Mouse (Mus musculus): ENCODE measurements around the gene Npdc1. TPM values are rescaled to one million over a fixed set of nuclear protein-coding genes. Genes with fewer than 3 reads are reported as not detected.
A peak's percentile ranks its signal among the peaks of the same experiment; 100 is the strongest.

Npdc1 gene
- total RNA-seq, 2 experiments from 2014 or later: 429 to 433 TPM

DNA sequence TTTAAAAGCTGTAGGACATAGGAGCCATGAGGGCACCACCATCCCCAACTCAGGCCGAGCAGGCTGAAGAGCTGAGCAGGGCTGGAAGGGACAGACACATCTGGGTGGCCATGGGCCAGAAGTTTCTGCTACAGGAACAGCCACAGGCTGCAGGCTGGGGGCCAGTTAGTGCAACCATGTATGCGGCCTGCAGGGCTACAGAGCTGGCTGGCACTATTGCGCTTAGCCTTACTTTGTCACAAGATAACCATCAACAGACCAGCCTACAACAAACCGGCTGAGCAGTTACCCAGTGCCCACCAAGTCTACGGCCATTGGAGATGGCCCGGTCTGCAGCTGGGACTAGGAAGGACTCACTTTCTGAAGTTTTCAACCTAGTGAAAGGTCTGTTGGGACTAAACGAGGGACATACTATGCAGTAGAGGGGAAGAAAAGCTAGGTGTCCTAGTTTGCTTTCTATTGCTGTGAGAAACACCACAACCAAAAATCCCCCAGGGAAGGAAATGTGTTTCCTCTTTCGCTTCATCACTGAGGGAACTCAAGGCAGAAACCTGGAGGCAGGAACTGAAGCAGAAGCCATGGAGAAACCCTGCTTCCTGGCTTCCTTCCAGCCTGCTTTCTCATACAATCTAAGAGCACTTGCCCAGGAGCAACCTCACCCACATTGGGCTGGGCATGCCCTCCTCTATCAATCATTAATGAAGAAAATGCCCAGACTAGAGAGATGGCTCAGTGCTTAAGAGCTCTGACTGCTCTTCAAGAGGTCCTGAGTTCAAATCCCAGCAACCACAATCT, 51.9 kb downstream of the Npdc1 start:
- Histone ChIP-seq H3K27ac (no peak overlapping the region), H3K4me3 (no peak overlapping the region)
- TF ChIP-seq CTCF (conservative IDR thresholded peaks at IDR 0.05): no peak
- DNase-seq (ENCODE audit: low spot score in 2 of 2): no peak

DNA sequence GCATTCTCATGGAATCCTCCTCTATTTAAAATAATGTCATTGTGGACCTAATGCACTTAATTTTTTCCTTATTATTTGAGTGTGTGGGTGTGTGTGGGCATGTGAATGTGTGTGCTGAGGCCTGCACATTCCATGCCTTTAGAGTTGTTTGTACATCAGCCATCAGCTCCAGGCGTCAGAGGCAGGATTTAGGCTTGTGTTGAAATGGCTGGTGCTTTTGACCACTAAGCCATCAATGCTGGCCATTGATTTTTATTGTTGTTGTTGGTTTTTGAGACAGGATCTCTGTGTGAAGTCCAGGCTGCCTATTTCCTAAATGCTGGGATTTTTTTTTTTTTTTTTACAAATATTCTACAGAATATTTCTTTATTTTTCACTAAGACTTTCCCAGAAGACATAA, 53.8 kb downstream of the Npdc1 start:
- no peak for DNase-seq (ENCODE audit: low spot score in 2 of 2)
- TF ChIP-seq CTCF (conservative IDR thresholded peaks at IDR 0.05): no peak
- H3K4me3 ChIP-seq: no peak overlapping the region
- no peak overlapping the region for H3K27ac ChIP-seq

DNA sequence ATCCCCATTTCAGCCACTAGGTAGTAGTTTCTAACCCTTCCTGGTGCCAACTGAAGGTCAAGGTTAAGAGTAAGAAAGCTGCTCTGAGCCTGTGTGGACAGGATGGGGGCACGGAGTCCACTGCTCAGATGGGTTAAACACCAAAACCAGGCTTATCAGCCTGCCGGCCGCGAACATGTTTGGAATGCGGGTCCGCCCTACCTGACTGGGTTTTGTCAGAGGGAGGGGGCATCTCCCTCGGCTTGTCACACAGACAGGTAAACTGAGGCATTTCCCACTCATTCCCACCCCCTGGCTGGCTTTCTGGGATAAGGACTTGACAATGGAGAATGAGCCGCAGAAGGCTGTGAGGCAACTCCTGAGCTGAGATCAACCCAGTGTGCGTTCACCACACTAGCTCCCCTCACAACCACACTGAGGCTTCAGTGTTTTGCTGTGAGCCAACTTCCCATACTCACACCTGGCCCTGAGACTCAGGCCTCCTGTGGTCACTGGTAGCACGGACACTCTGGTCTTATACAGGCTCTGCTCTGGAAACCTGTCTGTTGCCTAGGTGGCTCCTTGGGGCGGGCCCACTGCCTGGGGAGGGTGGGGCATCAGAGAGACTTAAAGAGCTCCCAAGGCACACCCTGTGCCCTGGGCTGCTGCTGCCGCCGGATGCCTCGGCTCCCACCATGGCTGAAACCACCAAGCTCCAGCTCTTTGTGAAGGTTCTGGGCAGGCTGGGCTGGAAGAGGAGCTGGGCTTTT, 57.2 kb downstream of the Npdc1 start, which contains the start of gene Clic3:
TSS of gene Clic3 (plus strand) at position 634 of the 749 bp plus-strand sequence.
- Histone ChIP-seq H3K27ac (no peak within 1 kb of the TSS), H3K4me3 (no peak within 1 kb of the TSS)
- no peak for DNase-seq (ENCODE audit: low spot score in 2 of 2)
- no peak for TF ChIP-seq CTCF (conservative IDR thresholded peaks at IDR 0.05)

DNA sequence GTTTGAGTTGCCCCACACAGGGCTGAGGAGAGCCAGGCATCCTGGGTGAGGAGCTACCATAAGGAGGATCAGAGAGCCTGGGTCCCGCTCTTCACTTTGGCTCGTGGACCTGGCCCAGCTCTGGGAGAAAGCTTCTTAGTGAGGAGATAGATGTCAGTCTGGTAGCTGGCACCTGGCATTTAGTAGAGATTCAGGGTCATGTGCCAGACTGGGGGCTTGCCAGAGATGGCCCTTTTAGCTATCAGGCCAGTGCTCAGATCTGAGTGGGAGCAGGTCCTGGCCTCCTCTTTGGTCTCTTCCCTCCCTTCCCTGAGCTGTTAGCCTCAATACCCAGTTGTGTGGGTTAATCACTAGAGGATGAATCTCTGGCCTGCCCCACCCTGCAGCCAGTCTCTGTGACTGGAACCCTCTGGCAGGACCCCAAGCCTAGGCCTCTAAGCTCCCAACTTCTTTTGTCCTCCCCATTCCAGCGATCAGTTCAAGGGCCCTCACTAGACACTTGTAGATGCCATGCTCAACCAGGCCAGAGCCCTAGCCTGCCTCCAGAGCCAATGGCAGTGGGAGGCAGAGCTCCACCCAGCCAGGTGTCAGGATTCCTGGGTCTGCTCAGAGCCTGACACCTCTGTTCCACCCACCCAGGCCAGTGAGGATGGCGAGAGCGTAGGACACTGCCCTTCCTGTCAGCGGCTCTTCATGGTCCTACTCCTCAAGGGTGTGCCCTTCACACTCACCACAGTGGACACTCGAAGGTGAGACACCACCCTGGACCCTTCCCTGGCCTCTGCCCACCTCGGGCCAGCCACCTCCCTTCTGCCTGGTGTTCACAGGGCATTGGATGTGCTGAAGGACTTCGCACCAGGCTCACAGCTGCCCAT, 58.1 kb downstream of the Npdc1 start:
- DNase-seq (ENCODE audit: low spot score in 2 of 2): no peak
- H3K27ac ChIP-seq: no peak overlapping the region
- no peak overlapping the region for H3K4me3 ChIP-seq
- TF ChIP-seq CTCF (conservative IDR thresholded peaks at IDR 0.05): no peak

DNA sequence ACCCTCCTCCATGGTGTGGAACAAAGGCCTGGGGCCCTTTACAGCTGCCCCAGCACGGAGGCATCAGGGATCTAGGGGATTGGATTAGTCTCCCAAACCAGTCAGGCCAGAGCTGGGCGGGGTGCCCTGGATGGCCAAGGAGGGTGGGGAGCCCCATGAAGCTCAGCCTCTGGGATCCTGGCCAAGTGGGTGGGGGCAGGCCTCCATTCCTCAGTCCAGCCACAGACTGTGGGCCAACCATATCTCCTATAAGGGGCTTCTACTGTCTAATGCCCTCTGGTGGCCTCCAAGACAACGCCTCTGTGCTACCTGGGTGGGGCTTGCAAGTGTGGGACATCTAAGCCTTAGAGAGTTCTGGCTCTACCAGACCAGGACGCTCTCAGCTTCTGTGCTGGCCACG, 59.8 kb downstream of the Npdc1 start:
- no peak overlapping the region for H3K4me3 ChIP-seq

More for the DNA sequence above, 59.8 kb downstream of the Npdc1 start:
- peak in 1 of 2 experiments; percentile 25 for DNase-seq (ENCODE audit: low spot score in 2 of 2)
- no peak for TF ChIP-seq CTCF (conservative IDR thresholded peaks at IDR 0.05)
- no peak overlapping the region; the same call in 1 of the 2 replicates for H3K27ac ChIP-seq

Small RNA genes lying within 50 kb of the gene (microRNA-seq; reads per million reads assigned to microRNA genes)
- 4.4 to 5.4 reads per million in 2 experiments for gene Mir3087

Other genes starting within 250 kb of the Npdc1 start
- gene Nrarp, start 218.6 kb upstream of the Npdc1 start, total RNA-seq (2021): 10 to 100 TPM; 21.3 to 21.9 TPM
- gene Tor4a, start 202.5 kb upstream of the Npdc1 start, total RNA-seq (2021): 1 to 10 TPM; 2.2 to 3.0 TPM
- gene Nelfb, start 187.9 kb upstream of the Npdc1 start, total RNA-seq (2021): 10 to 100 TPM; 57.0 to 58.5 TPM
- gene Stpg3, start 184.7 kb upstream of the Npdc1 start, total RNA-seq (2021): under 1 TPM in 1 of 2 experiments, not detected in 1; 0.33 TPM
- gene Fam166a, start 180.6 kb upstream of the Npdc1 start, total RNA-seq (2021): not detected
- gene Tubb4b, start 174.6 kb upstream of the Npdc1 start, total RNA-seq (2021): 100 to 1,000 TPM; 305 to 309 TPM
- not detected for gene Slc34a3, start 165.0 kb upstream of the Npdc1 start, total RNA-seq (2021)
- gene Rnf224, start 162.6 kb upstream of the Npdc1 start, total RNA-seq (2021): not detected
- 100 to 1,000 TPM; 228 to 232 TPM for gene Rnf208, start 157.1 kb upstream of the Npdc1 start, total RNA-seq (2021)
- not detected for gene Cysrt1, start 156.9 kb upstream of the Npdc1 start, total RNA-seq (2021)
- 1 to 10 TPM; 2.2 to 2.4 TPM for gene AL732309.1, start 152.5 kb upstream of the Npdc1 start, total RNA-seq (2021)
- 10 to 100 TPM; 35.1 to 35.8 TPM for gene Tmem203, start 143.9 kb upstream of the Npdc1 start, total RNA-seq (2021)
- gene Tprn, start 136.7 kb upstream of the Npdc1 start, total RNA-seq (2021): 10 to 100 TPM; 21.5 to 23.8 TPM
- 10 to 100 TPM; 64.5 to 69.3 TPM for gene Ssna1, start 126.9 kb upstream of the Npdc1 start, total RNA-seq (2021)
- gene Anapc2, start 126.9 kb upstream of the Npdc1 start, total RNA-seq (2021): 10 to 100 TPM; 84.6 to 84.7 TPM
- not detected for gene Tmem210, start 111.2 kb upstream of the Npdc1 start, total RNA-seq (2021)
- gene Lrrc26, start 109.4 kb upstream of the Npdc1 start, total RNA-seq (2021): not detected
- gene Grin1, start 80.2 kb upstream of the Npdc1 start, total RNA-seq (2021): 100 to 1,000 TPM; 443 to 449 TPM
- 10 to 100 TPM; 56.4 to 58.0 TPM for gene Man1b1, start 67.0 kb upstream of the Npdc1 start, total RNA-seq (2021)
- 10 to 100 TPM; 32.1 to 36.2 TPM for gene Dpp7, start 43.0 kb upstream of the Npdc1 start, total RNA-seq (2021)
- 10 to 100 TPM; 14.6 to 19.8 TPM for gene Uap1l1, start 33.7 kb upstream of the Npdc1 start, total RNA-seq (2021)
- 1 to 10 TPM; 3.0 to 4.0 TPM for gene Sapcd2, start 27.0 kb upstream of the Npdc1 start, total RNA-seq (2021)
- gene Entpd2, start 3.5 kb upstream of the Npdc1 start, total RNA-seq (2021): 10 to 100 TPM; 14.6 to 16.6 TPM
- gene Fut7, start 23.9 kb downstream of the Npdc1 start, total RNA-seq (2021): under 1 TPM in 1 of 2 experiments, not detected in 1; 0.37 TPM
- gene Abca2, start 29.4 kb downstream of the Npdc1 start, total RNA-seq (2021): 100 to 1,000 TPM; 159 to 167 TPM
- gene Clic3, start 57.5 kb downstream of the Npdc1 start, total RNA-seq (2021): under 1 TPM in 1 of 2 experiments, not detected in 1; 0.49 TPM
- gene Paxx, start 61.7 kb downstream of the Npdc1 start, total RNA-seq (2021): 10 to 100 TPM; 55.7 to 62.1 TPM
- gene Ptgds, start 70.7 kb downstream of the Npdc1 start, total RNA-seq (2021): 100 to 1,000 TPM; 541 to 735 TPM
- not detected for gene Lcn12, start 94.6 kb downstream of the Npdc1 start, total RNA-seq (2021)
- 100 to 1,000 TPM; 109 to 120 TPM for gene Fbxw5, start 101.4 kb downstream of the Npdc1 start, total RNA-seq (2021)
- gene C8g, start 102.4 kb downstream of the Npdc1 start, total RNA-seq (2021): 1 to 10 TPM in 1 of 2 experiments, under 1 TPM in 1; 0.97 to 1.5 TPM
- 10 to 100 TPM; 10.9 to 12.0 TPM for gene Traf2, start 147.6 kb downstream of the Npdc1 start, total RNA-seq (2021)
- gene Edf1, start 158.5 kb downstream of the Npdc1 start, total RNA-seq (2021): 100 to 1,000 TPM; 193 to 200 TPM
- 1 to 10 TPM; 2.8 to 3.5 TPM for gene Mamdc4, start 175.5 kb downstream of the Npdc1 start, total RNA-seq (2021)
- gene Phpt1, start 175.9 kb downstream of the Npdc1 start, total RNA-seq (2021): 10 to 100 TPM; 59.1 to 67.5 TPM
- gene Ajm1, start 182.4 kb downstream of the Npdc1 start, total RNA-seq (2021): 100 to 1,000 TPM; 106 to 120 TPM
- gene Rabl6, start 209.2 kb downstream of the Npdc1 start, total RNA-seq (2021): 100 to 1,000 TPM; 149 to 151 TPM
- gene Ccdc183, start 218.3 kb downstream of the Npdc1 start, total RNA-seq (2021): not detected
- gene Tmem141, start 222.7 kb downstream of the Npdc1 start, total RNA-seq (2021): 10 to 100 TPM; 14.1 to 15.4 TPM
- under 1 TPM; 0.79 TPM for gene Fcna, start 228.7 kb downstream of the Npdc1 start, total RNA-seq (2021)